In genomic region chr1:139049075-139049474, GRCm38 (mm10) we compare ENCODE assay signal across 32 mouse cellular contexts.
DNase-seq lines count a peak whose midpoint lies in the region; ATAC-seq and TF ChIP-seq lines count a peak whose summit lies in the region.
"Had no signal": no experiment of that assay in that cellular context is flagged by ENCODE, and none has a peak within 500 bp of the region (broad histone marks: within the 10 kb centered on the region; RNA-seq: fewer than 3 reads in every experiment).

No protein-coding gene starts in this region.

- H3K9me3 ChIP-seq in embryonic facial prominence, embryonic 10.5 days: no peaks in the 10 kb centered on the region
- no peaks in the 10 kb centered on the region for H3K9me3 ChIP-seq in forebrain, embryonic 14.5 days (replicated peaks; ENCODE audit: control insufficient read depth, low read length)
- H3K9me3 ChIP-seq: embryonic facial prominence, embryonic 13.5 days; forebrain, embryonic 12.5 days; G1E; heart, embryonic 10.5 days; heart, embryonic 13.5 days; intestine, embryonic 15.5 days had no signal

- H3K4me3 ChIP-seq in embryonic facial prominence, embryonic 10.5 days: no peak overlapping the region
- H3K4me3 ChIP-seq in forebrain, embryonic 14.5 days (ENCODE audit: low read depth, low read length): no peak overlapping the region
- H3K4me3 ChIP-seq in gastrocnemius, adult 2 months: no peak overlapping the region
- H3K4me3 ChIP-seq: embryonic facial prominence, embryonic 13.5 days; erythroblast, embryonic 14.5 days; forebrain, embryonic 12.5 days; heart, adult 2 months; heart, embryonic 10.5 days; heart, embryonic 13.5 days; intestine, embryonic 15.5 days had no signal

- H3K27me3 ChIP-seq in embryonic facial prominence, embryonic 10.5 days (replicated peaks; ENCODE audit: low read depth, poor library complexity, severe bottlenecking): no peaks in the 10 kb centered on the region
- no peaks in the 10 kb centered on the region for H3K27me3 ChIP-seq in forebrain, embryonic 14.5 days (replicated peaks; ENCODE audit: control insufficient read depth, insufficient read depth, low read length)
- H3K27me3 ChIP-seq: CH12.LX; embryonic facial prominence, embryonic 13.5 days; forebrain, embryonic 12.5 days; heart, embryonic 13.5 days; intestine, embryonic 15.5 days; Patski had no signal

- ATAC-seq in forebrain, embryonic 14.5 days: no peak
- ATAC-seq: hindbrain, postnatal 0 days; intestine, embryonic 15.5 days; Patski had no signal

- peak; percentile 13 for DNase-seq in R1 (ENCODE audit: low read depth, low spot score)
- peak; percentile 32 for DNase-seq in embryo, embryonic 10.5 days (ENCODE audit: low spot score)
- DNase-seq in embryonic facial prominence, embryonic 10.5 days (ENCODE audit: low spot score): peak; percentile 16
- peak; percentile 42 for DNase-seq in hindlimb bud, embryonic 11.5 days (ENCODE audit: extremely low spot score, low read depth, low spot score)
- no peak for DNase-seq in right cerebral cortex, postnatal 25 days
- DNase-seq in forebrain, embryonic 14.5 days (ENCODE audit: low spot score): no peak
- no peak for DNase-seq in retina, embryonic 14.5 days (ENCODE audit: low spot score)
- DNase-seq in gastrocnemius, adult 2 months: no peak
- DNase-seq: adrenal gland, adult 8-10 months; adrenal gland, postnatal 25 days; B cell, adult 2 months; cerebellum, adult 11-12 months; cerebellum, adult 8-10 months; cerebellum, postnatal 10 days; cerebellum, postnatal 36 days; gastrocnemius, postnatal 10 days; gastrocnemius, postnatal 36 days; heart, adult 2 months; heart, postnatal 14 days; heart, postnatal 4 days; kidney, adult 11 months had no signal

- H3K36me3 ChIP-seq in embryonic facial prominence, embryonic 10.5 days (replicated peaks): no peaks in the 10 kb centered on the region
- H3K36me3 ChIP-seq in forebrain, embryonic 14.5 days (ENCODE audit: control insufficient read depth, insufficient read depth, low read length): no peaks in the 10 kb centered on the region
- H3K36me3 ChIP-seq: embryonic facial prominence, embryonic 13.5 days; heart, embryonic 10.5 days; heart, embryonic 13.5 days; intestine, embryonic 15.5 days had no signal

- H3K4me1 ChIP-seq in embryonic facial prominence, embryonic 10.5 days: peaks cover 12% of the 10 kb centered on the region
- H3K4me1 ChIP-seq in forebrain, embryonic 14.5 days (ENCODE audit: control insufficient read depth, insufficient read depth, low read length): peaks cover 6% of the 10 kb centered on the region
- H3K4me1 ChIP-seq: heart, embryonic 10.5 days had no signal

- WGBS in embryonic facial prominence, embryonic 10.5 days: 25% methylated on average over 6 of the region's 6 CpGs
- WGBS in forebrain, embryonic 14.5 days: 64% methylated on average over 6 of the region's 6 CpGs

- no peak overlapping the region for H3K27ac ChIP-seq in embryonic facial prominence, embryonic 10.5 days (replicated peaks)
- H3K27ac ChIP-seq in forebrain, embryonic 14.5 days (ENCODE audit: low read depth, low read length): no peak overlapping the region
- no peak overlapping the region for H3K27ac ChIP-seq in gastrocnemius, adult 2 months
- H3K27ac ChIP-seq: embryonic facial prominence, embryonic 13.5 days; heart, adult 2 months; heart, embryonic 10.5 days; heart, embryonic 13.5 days; hindbrain, embryonic 14.5 days; hindbrain, postnatal 0 days; intestine, embryonic 15.5 days had no signal

- intact Hi-C loops in gastrocnemius, adult 2 months (cut with DNase I): no loop called here

- TF ChIP-seq CTCF in gastrocnemius, adult 2 months (IDR thresholded peaks at IDR 0.05): no peak

- no peak overlapping the region for H3K4me2 ChIP-seq in forebrain, embryonic 14.5 days (ENCODE audit: low read length)
- H3K4me2 ChIP-seq: embryonic facial prominence, embryonic 13.5 days; forebrain, embryonic 12.5 days; heart, embryonic 13.5 days; hindbrain, embryonic 14.5 days; intestine, embryonic 15.5 days had no signal

- no peak overlapping the region for H3K9ac ChIP-seq in forebrain, embryonic 14.5 days (ENCODE audit: low read length)
- H3K9ac ChIP-seq: embryonic facial prominence, embryonic 13.5 days; forebrain, embryonic 12.5 days; heart, embryonic 13.5 days; hindbrain, embryonic 14.5 days; intestine, embryonic 15.5 days had no signal

Comparison
In these comparisons a context has a peak if more than half of its experiments do, and no peak if none do; other contexts are left out.
1. DNase-seq: peak in R1 (single experiment), embryo, embryonic 10.5 days (single experiment), embryonic facial prominence, embryonic 10.5 days (single experiment) and hindlimb bud, embryonic 11.5 days (single experiment); none in right cerebral cortex, postnatal 25 days (single experiment), forebrain, embryonic 14.5 days (single experiment), retina, embryonic 14.5 days (single experiment) and gastrocnemius, adult 2 months (single experiment).